Mouse (Mus musculus) heart, embryonic 14.5 days (tissue): Measurements from ENCODE around the gene Rbms1. TPM values are rescaled to one million over a fixed set of nuclear protein-coding genes. Genes with fewer than 3 reads are reported as not detected.

Experiments used
- ATAC-seq: fragments of 200-750 bp; cut with Nextera tagmentation; 2 replicates; pipeline ENCODE4 v1.8.0; 2017; ENCODE audit warnings: low read depth, moderate TSS enrichment; ENCODE audit not compliant: insufficient number of reproducible peaks, insufficient read depth, low FRiP score
- H3K27ac ChIP-seq, 2 experiments: fragments of 200-500 bp in 1 of 2; fragments of 300-500 bp in 1 of 2; sonication (generic) in 1 of 2; replicated peaks in 1 of 2; 2 replicates each; pipeline ENCODE4 v1.5.1; 2012 to 2014; ENCODE audit warnings: low read depth in 2 of 2, low read length in 2 of 2, control low read depth in 1 of 2, mild to moderate bottlenecking in 1 of 2, mixed read lengths in 1 of 2; ENCODE audit not compliant: control insufficient read depth in 1 of 2, insufficient read depth in 1 of 2
- H3K27me3 ChIP-seq: fragments of 300-500 bp; sonication (generic); 2 replicates; pipeline ENCODE4 v1.6.1; 2014; ENCODE audit warnings: mild to moderate bottlenecking, low read length, control low read depth; ENCODE audit not compliant: control insufficient read depth, insufficient read depth
- H3K36me3 ChIP-seq: fragments of 300-500 bp; sonication (generic); 2 replicates; pipeline ENCODE4 v1.6.1; 2014; ENCODE audit warnings: mild to moderate bottlenecking, control low read depth, low read length, mixed read lengths; ENCODE audit not compliant: control insufficient read depth, insufficient read depth
- H3K4me1 ChIP-seq, 2 experiments: fragments of 200-500 bp in 1 of 2; fragments of 300-500 bp in 1 of 2; sonication (generic) in 1 of 2; 2 replicates each; pipeline ENCODE4 v1.6.1; 2012 to 2014; ENCODE audit warnings: low read length in 2 of 2, control low read depth in 1 of 2, mixed read lengths in 1 of 2; ENCODE audit not compliant: control insufficient read depth in 2 of 2, insufficient read depth in 2 of 2
- H3K4me2 ChIP-seq: fragments of 300-500 bp; sonication (generic); 2 replicates; pipeline ENCODE4 v1.6.1; 2014; ENCODE audit warnings: mild to moderate bottlenecking, low read length
- H3K4me3 ChIP-seq, 2 experiments: fragments of 200-500 bp in 1 of 2; fragments of 300-500 bp in 1 of 2; sonication (generic) in 1 of 2; 2 replicates each; pipeline ENCODE4 v1.5.1; 2012 to 2014; ENCODE audit warnings: low read length in 2 of 2, mild to moderate bottlenecking in 2 of 2, control low read depth in 1 of 2, low read depth in 1 of 2, moderate library complexity in 1 of 2; ENCODE audit not compliant: control insufficient read depth in 1 of 2, insufficient read depth in 1 of 2
- H3K9ac ChIP-seq: fragments of 300-500 bp; sonication (generic); 2 replicates; pipeline ENCODE4 v1.6.1; 2014; ENCODE audit warnings: mild to moderate bottlenecking, low read length
- H3K9me3 ChIP-seq: fragments of 300-500 bp; sonication (generic); 2 replicates; pipeline ENCODE4 v1.6.1; 2016; ENCODE audit warnings: low read length, control low read depth; ENCODE audit not compliant: control insufficient read depth
- WGBS: fragments of 180-500 bp; shearing (Covaris S2); extraction: QIAGEN DNeasy Blood & Tissue Kit; methylation state at CpG from one replicate; pipeline ENCODE4 v1.1.7; 2014; 5-methylcytosine and 5-hydroxymethylcytosine counted together
- polyA plus RNA-seq: library from polyadenylated mRNA; unstranded; fragments of >200 nt; fragmentation: Nextera tagmentation; extraction: Ambion mirVana; gene quantifications from 2 replicates; pipeline ENCODE4 v1.2.1, GENCODE M21; 2014

Gene Rbms1
- polyA plus RNA-seq, 1 experiment from 2014 or later = 79.7 TPM

GRCm38 (mm10) chr2:60810617-60811016, 152.4 kb downstream of the Rbms1 start:
- Histone ChIP-seq H3K9ac (no peak overlapping the region), H3K27me3 (no peaks in the 10 kb centered on the region), H3K9me3 (no peaks in the 10 kb centered on the region), H3K4me2 (no peak overlapping the region), H3K36me3 (no peaks in the 10 kb centered on the region), H3K4me3 (no peak overlapping the region), H3K4me1 (peaks cover 19 to 54% of the 10 kb centered on the region in 2 experiments), H3K27ac (peak overlapping the region; percentile 29 to 48)
- ATAC-seq = 0 out of 2 replicates have a peak, but pooled peaks have one; percentile 54

- H3K27me3 ChIP-seq = no peaks in the 10 kb centered on the region
- H3K9ac ChIP-seq = no peak overlapping the region
- H3K4me1 ChIP-seq = peaks cover 22 to 54% of the 10 kb centered on the region in 2 experiments
- peak overlapping the region; percentile 29 to 68 for H3K27ac ChIP-seq
- H3K9me3 ChIP-seq = no peaks in the 10 kb centered on the region
- no peak for ATAC-seq
- H3K36me3 ChIP-seq = no peaks in the 10 kb centered on the region
- no peak overlapping the region for H3K4me3 ChIP-seq
- H3K4me2 ChIP-seq = no peak overlapping the region
- 74% methylated on average over 7 of the region's 7 CpGs for whole genome bisulfite sequencing
These were observed 153.5 kb downstream of the Rbms1 start for GRCm38 (mm10) chr2:60809441-60809921.

GRCm38 (mm10) chr2:60808822-60809221, 154.2 kb downstream of the Rbms1 start:
- H3K36me3 ChIP-seq = no peaks in the 10 kb centered on the region
- peak overlapping the region in 1 of 2 experiments; percentile 29; a peak in 2 of 4 replicates for H3K27ac ChIP-seq
- H3K27me3 ChIP-seq = no peaks in the 10 kb centered on the region
- H3K4me1 ChIP-seq = peaks cover 24 to 54% of the 10 kb centered on the region in 2 experiments
- no peaks in the 10 kb centered on the region for H3K9me3 ChIP-seq
- WGBS = 71% methylated on average over 6 of the region's 6 CpGs
- no peak overlapping the region for H3K9ac ChIP-seq
- no peak overlapping the region for H3K4me3 ChIP-seq
- ATAC-seq = no peak
- no peak overlapping the region for H3K4me2 ChIP-seq

- peaks cover 22 to 58% of the 10 kb centered on the region in 2 experiments for H3K4me1 ChIP-seq
- peak overlapping the region; percentile 29 to 32 for H3K27ac ChIP-seq
- no peak overlapping the region for H3K4me2 ChIP-seq
- H3K9ac ChIP-seq = no peak overlapping the region
- H3K27me3 ChIP-seq = no peaks in the 10 kb centered on the region
- H3K4me3 ChIP-seq = no peak overlapping the region
- 60% methylated on average over 11 of the region's 11 CpGs for WGBS
- H3K36me3 ChIP-seq = no peaks in the 10 kb centered on the region
- no peak for ATAC-seq
- H3K9me3 ChIP-seq = no peaks in the 10 kb centered on the region
These were observed 155.4 kb downstream of the Rbms1 start for GRCm38 (mm10) chr2:60807341-60808195.

GRCm38 (mm10) chr2:60804763-60805162, 158.2 kb downstream of the Rbms1 start:
- WGBS = 67% methylated on average over 7 of the region's 7 CpGs
- no peak for ATAC-seq
- no peaks in the 10 kb centered on the region for H3K27me3 ChIP-seq
- H3K4me1 ChIP-seq = peaks cover 23 to 52% of the 10 kb centered on the region in 2 experiments
- no peak overlapping the region for H3K4me3 ChIP-seq
- H3K9me3 ChIP-seq = no peaks in the 10 kb centered on the region
- no peak overlapping the region for H3K9ac ChIP-seq
- H3K36me3 ChIP-seq = peaks cover under 1% of the 10 kb centered on the region; the same call in 1 of the 2 replicates
- H3K27ac ChIP-seq = no peak overlapping the region
- H3K4me2 ChIP-seq = no peak overlapping the region

GRCm38 (mm10) chr2:60803377-60803776, 159.6 kb downstream of the Rbms1 start:
- H3K9ac ChIP-seq = no peak overlapping the region
- H3K4me3 ChIP-seq = no peak overlapping the region
- ATAC-seq = no peak
- no peak overlapping the region for H3K4me2 ChIP-seq
- 84% methylated on average over 6 of the region's 6 CpGs for WGBS
- H3K4me1 ChIP-seq = peaks cover 17 to 39% of the 10 kb centered on the region in 2 experiments
- H3K27ac ChIP-seq = no peak overlapping the region
- H3K36me3 ChIP-seq = peaks cover 7% of the 10 kb centered on the region; the same call in 1 of the 2 replicates
- no peaks in the 10 kb centered on the region for H3K27me3 ChIP-seq
- no peaks in the 10 kb centered on the region for H3K9me3 ChIP-seq

- Histone ChIP-seq H3K27me3 (no peaks in the 10 kb centered on the region), H3K4me1 (peaks cover 15 to 34% of the 10 kb centered on the region in 2 experiments), H3K9me3 (no peaks in the 10 kb centered on the region), H3K9ac (no peak overlapping the region), H3K27ac (no peak overlapping the region), H3K4me2 (no peak overlapping the region), H3K4me3 (no peak overlapping the region), H3K36me3 (peaks cover 7% of the 10 kb centered on the region; the same call in 1 of the 2 replicates)
- WGBS = 55% methylated on average over 8 of the region's 8 CpGs
- ATAC-seq = no peak
These were observed 160.2 kb downstream of the Rbms1 start for GRCm38 (mm10) chr2:60802828-60803227.
